Mouse (Mus musculus) mature B cell (primary cell): Measurements from ENCODE around the gene Zfp72.

Experiments
- in situ Hi-C: fragments of 300-500 bp; cut with MboI; formaldehyde crosslinking; loops from 2 replicates; pipeline ENCODE4 v1.14.3; 2019

Gene Zfp72

DNA sequence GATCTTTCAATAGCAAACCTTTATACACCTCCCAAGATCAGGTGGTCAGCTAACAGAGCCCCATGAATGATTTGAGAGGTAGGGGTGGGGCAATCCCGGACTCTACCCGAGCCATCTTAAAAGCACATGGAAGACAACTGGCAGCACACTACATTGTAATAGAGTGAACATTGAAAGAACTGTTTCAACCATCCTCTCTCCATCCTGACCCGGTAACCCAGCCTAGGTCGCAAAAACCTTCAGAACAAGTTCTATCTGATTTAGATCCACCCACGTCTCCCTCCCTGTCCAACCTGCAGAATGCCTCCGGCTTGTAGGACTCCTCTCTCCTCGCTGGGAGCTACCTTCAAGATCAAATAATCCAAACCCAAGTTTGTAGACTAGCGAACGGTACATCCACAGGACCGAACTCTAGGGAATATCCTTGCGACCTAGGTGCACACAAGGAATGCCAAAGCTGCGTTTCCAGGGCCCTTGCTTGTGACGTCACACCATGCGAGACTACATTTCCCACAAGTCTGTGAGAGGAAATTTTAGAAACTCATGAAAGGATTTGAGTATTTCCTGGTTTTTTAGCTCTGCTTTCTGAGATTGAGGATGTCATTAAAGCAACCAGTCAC lies at the start of gene Zfp72:
TSS of gene Zfp72 (minus strand) at position 466 of the 620 bp plus-strand sequence.
- in situ Hi-C loops = no loop called here

DNA sequence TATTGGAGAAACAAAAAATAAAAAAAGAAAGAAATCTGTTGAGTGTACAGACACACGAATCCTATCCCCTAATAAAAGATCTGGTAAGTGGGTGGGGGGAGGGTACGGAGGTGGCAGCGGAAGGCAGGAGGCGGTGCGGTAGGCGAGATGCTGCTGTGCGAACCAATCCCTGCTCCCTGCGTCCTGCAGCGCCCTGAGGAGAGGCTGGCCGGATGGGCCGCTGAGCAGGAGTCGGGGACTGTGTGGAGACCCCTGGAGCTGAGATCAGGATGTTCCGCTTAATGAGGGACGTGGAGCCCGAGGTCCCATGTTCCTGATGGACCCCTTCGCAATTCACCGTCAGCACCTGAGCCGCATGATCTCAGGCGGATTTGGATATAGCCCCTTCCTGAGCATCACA lies 49.3 kb upstream of the Zfp72 start:
- in situ Hi-C loops = no loop called here

DNA sequence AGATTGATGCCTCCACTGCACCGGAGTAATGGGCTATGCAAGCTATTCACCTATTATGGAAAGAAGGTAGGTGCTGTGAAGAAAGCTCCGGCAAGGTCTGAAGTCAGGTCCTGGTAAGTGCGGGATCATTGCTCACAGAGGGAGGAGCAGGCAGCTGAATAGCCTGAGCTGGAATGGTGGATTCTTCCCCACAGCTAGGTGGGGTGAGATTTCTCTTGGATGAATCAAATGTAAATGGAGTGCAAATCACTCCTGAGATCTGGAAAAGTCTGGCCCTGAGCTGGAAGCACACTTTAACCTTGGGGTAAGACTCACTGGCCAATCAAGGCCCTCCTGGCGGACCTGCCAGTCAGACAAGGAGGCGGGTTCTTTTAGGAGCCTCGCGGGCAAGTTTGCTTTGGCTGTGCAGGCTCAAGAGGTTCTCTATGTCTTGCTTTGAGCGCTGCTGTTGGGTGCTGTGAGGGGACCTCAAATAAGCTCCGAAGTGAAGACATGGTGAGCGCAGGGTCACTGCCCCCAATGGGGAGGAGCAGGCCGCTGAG lies 8.7 kb upstream of the Zfp72 start, which contains the start of gene Ftl1-ps1:
TSS of gene Ftl1-ps1 (plus strand) at position 397 of the 542 bp plus-strand sequence.
- in situ Hi-C loops = no loop called here

DNA sequence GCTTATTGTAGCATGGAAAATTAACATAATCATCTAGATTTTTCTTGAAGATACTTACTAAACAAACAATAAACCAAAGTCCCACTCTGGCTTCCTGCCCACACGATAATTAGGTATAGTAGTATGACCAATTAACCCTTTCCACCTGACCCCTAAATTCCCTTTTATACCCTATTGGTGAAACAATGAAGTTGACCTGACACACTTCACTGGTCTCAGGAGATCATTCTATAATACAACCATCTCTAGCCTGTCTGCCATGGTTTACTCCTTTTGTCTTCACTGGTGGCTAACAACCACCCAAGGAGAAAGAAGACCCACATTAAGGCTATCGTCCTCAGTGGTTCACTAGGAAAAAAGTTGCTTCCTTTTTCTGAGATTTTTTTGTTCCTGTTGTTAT lies 520 bp upstream of the Zfp72 start:
- in situ Hi-C loops = no loop called here

DNA sequence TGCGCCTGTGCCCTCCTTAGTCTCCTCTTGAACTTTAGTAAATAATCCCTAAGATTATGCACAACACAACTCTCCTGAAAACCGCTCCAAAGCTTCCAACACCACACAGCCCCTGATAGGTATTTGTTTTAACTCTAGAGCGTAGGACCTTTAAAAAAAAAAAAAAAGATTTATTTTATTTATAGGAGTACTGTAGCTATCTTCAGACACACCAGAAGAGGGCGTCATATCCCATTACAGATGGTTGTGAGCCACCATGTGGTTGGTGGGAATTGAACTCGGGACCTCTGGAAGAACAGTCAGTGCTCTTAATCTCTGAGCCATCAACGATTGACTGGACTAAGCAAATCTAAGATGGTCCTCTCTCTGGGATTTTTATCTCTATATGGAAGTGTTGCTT lies 906 bp downstream of the Zfp72 start:
- in situ Hi-C loops = no loop called here

DNA sequence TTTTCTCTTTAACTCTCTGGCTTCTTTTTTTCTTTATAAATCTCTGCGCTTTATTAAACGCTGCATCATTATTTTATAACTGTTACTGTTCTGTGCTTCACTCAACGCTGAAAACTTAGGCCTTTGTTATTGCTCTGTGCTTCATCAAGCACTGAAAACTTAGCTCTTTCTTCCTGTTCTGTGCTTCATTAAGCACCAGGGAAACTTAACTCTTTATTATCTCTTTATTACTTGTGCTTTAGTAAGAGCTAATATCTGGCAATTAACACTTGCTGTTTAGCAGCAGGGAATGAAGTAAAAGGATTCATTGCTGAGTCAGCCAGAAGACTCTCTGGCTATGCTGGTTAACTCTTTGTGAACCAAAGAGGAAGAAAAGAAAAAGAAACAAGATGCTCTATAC lies 8.3 kb downstream of the Zfp72 start:
- in situ Hi-C loops = no loop called here

DNA sequence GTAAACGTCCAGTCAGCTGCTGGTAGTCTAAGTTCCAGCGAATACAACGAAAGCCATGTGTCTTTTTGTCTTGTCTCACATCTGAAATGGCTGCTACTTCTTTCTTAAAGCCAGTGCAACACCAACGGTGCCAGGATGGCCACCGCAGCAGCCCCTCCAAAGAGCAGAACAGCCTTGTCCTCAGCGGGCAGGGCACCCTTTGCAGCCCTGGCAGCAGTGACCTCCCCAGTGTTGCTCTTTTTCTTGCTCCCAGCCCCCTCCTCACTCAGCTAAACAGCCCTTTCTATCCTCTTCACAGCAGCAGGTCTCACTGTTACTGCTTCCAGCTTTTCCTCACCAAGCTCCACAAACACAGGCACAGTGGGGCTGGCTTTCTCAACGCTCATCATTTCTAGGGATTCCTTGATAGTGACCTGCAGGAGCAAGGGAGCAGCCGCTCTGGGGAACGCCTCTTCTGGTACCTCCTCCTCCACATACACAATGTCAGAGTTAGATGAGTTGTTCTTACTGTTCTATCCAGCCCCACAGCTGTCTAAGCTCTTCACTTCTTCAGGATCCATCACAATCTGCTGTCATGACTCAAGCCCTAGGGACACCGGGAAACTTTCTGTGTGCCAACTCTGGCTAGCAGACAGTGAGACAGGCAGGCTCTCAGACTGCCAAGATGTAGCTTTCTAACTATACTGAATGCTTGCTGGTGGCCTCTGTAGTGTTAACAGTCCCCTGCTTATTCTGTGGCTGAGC lies 8.9 kb downstream of the Zfp72 start:
- in situ Hi-C loops = no loop called here

DNA sequence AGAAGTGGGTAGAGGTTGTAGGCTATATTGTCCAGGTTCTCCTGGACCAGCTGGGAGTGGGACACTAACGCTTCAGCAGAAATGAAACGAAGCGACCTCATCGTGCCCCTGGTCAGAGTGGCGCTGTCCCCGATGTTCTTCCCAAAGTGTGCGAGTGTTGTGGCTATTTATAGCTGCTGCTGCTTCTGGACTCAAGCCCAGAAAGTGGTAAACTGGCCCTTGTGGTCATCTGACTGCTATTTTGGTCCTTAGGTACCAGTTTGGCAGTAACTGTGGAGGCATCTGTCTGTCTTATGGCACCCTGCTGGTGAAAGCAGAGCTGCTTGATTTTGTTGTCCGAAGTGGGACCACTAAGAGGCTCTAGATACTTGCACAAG lies 26.8 kb downstream of the Zfp72 start, which contains the start of gene Lrrc14b:
TSS of gene Lrrc14b (minus strand) at position 147 of the 377 bp plus-strand sequence.
- in situ Hi-C loops = no loop called here

DNA sequence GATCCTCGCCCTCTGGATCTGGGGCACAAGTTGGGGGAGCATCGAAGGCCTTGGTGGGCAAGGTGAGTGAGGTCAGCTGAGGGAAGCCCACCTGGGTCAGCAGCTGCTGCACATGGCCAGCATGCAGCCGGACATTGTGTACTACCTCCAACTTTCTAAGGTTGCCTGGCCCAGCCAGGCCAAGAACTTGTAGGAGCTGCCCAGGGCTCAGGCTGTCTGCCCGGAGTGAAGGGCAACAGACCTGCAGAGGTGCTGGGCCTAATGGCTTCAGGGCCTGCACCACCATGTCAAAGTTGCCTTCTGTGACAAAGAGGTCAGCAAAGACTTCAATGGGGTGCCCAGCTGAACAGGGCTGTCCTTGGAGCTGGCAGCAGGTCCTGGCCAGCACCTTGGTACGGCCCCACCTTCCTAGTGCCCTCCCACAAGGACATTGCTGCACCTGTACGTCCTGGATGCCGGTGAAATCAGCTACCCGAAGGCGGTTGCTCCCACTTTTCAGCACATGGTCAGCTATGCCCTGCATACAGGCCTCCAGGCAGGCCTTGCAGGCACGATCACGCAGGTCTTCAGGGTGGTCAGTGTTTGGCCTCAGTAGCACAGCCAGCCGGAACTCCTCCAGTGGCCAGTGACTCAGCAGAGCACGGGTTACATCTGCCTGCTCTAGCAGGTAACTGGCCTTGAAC lies 27.3 kb downstream of the Zfp72 start:
- in situ Hi-C loops = no loop called here

DNA sequence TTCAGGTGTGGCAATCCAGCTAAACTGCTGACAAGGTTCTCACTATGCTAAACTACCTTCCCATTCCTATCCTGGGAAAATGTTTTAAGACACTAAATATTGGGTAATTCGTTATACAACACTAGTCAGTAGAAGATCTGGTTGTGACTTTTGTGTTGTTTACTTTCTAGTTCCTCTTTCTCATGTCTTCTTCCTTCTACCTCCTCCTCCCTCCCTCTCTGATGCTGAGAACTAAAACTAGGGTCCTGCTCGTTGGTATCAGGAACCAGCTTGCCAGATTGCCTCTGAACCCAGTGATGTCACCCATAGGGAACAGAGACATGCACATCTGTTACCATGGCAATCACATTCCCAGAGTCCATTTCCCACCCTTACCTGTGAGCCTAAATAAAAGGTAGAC lies 28.4 kb downstream of the Zfp72 start:
- in situ Hi-C loops = no loop called here

DNA sequence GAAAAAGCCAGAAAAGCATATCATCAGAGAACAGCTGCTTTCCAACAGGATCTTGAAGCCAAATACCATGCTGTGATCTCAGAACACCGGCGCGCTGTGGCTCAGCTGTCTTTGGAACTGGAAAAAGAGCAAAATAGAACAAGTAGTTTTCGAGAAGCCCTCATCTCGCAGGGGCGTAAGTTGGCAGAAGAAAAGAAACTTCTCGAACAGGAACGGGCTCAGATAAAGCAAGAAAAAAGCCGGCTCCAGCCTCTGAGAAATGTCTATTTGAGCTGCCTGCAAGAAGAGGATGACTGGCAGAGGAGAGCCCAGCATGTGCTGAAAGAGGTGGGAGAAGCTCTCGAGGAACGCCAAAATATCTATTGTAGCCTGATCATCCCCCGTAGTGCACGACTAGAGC lies 34.1 kb downstream of the Zfp72 start:
- in situ Hi-C loops = no loop called here

DNA sequence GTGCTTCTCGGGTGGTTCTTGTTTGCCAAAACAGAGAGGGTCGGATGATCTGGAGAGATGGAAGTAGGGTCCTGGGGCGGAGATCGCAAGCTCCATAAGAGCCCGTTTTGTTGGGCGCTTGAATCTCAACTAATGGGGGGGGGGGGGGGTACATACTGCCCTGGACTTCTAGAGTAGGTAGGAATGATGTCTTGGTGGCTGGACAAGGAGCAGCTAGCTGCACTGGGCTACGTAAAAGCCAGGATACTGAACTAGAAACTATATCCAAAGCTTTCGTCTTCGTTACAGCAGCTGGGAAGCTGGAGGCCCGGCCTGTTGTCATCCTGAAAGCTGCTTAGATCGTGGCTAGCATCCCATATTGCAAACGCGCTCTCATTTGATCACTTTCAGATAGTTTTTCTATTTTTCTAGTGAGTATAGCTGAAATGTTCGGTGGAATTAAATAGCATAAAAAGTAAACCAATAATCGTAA lies 40.2 kb downstream of the Zfp72 start:
- in situ Hi-C loops = no loop called here

DNA sequence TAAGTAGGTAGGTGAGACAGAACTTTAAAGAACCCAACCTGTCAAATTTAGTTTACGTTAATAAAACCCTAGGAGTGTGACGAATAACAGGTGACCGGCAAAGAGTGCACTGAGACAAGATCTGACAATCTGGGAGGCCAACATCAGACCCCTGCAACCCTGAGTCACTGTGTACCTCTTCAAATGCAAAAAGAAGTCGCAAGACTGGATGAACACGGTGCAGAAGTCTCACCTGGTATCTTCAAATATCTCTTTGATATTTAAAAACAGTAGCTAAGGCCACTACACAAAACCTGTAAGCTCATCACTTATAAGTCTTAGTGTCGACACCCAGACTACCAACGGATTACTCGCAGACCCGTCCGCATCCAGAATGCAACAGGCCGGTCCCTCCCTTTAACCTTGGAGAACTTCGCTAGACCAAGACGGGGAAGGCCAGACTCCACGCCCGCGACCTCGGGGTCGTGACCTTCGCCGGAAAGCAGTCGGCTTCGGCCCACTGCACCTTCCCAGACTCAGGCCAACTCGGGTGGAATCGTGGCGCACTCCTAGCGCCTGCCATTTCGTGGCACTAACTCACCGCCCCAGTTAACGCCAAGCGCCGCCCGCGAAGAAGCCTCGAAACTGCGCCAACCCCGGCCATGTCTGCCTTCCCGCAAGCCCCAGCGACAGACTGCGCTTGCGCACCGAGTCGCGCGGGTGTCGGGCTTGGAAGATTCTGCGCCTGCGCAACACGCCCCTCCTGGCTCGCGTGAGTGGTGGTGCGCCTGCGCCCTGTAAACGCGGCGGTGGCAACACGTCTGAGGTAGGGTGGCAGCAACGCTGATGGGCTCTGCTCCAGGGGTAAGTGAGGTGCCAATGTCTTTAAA lies 40.8 kb downstream of the Zfp72 start, which contains the start of the genes Sdha and Ccdc127:
TSS of gene Sdha (minus strand) at position 715 of the 869 bp plus-strand sequence.
TSS of gene Ccdc127 (plus strand) at position 744 of the 869 bp plus-strand sequence.
- in situ Hi-C loops = no loop called here

DNA sequence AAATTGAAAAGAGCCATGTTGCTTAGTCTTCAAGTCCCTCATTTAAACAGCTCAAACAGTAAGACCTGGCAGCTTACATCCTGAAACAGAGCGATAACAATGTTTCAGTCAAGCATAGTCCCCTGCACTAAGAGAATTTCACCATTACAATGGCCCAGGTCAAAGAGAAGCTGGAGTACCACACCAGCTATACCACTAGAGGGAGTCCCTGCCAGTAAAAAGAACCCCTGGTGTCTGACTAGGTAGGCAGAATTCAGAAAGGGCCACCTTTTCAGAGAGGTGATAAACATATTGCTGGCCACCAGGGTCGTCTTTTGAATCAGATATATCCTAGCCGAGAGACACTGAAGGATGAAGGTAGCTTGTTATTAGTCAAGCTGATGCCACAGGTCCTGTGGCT lies 49.6 kb downstream of the Zfp72 start:
- in situ Hi-C loops = no loop called here

DNA sequence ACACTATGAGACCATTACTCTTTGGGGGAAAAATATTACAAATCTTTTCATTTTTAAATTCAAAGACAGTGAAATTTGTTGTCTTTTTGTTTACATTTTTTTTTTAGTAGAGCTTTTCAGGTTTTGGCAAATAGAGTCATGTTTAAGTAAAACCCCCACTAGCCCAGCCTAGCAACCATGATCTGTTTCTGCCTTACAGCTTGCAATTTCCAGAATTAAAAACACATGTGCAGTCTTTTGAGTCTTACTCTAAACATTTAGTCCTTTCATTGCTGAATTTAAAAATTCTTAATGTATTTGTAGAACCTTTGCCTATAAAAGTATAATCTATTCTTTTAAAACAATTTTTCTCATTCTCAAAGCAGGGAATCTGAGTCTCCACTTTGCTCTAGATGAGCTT lies 61.3 kb downstream of the Zfp72 start:
- in situ Hi-C loops = no loop called here
